Mouse (Mus musculus) 416B (cell line): ENCODE results near the gene Fam122c.
A peak's percentile ranks its signal among the peaks of the same experiment; 100 is the strongest.
"Not testable (repeated sequence)": the region's sequence is repeated elsewhere in the genome, so short reads cannot be mapped to it uniquely, and the experiment has no call there.

Experiments
- DNase-seq: peaks from one replicate; pipeline ENCODE4 v3.0.0; 2011; ENCODE audit warnings: low read depth

Gene Fam122c

GRCm38 (mm10) chrX:53273124-53273523, at the start of gene Fam122c:
TSS of gene Fam122c (plus strand) at chrX:53273424.
- no peak for DNase-seq

GRCm38 (mm10) chrX:53224353-53224944, 48.8 kb upstream of the Fam122c start:
- no peak for DNase-seq

- no peak for DNase-seq
These were observed 41.3 kb upstream of the Fam122c start for GRCm38 (mm10) chrX:53231965-53232364.

- DNase-seq = peak; percentile 85
These were observed 39.5 kb upstream of the Fam122c start for GRCm38 (mm10) chrX:53233689-53234088.

- DNase-seq = no peak
These were observed 36.8 kb upstream of the Fam122c start for GRCm38 (mm10) chrX:53236404-53236803.

- peak; percentile 58 for DNase-seq
These were observed 35.3 kb upstream of the Fam122c start for GRCm38 (mm10) chrX:53237971-53238370.

- peak; percentile 47 for DNase-seq
These were observed 33.2 kb upstream of the Fam122c start, which contains the start of gene Plac1 for GRCm38 (mm10) chrX:53240011-53240410. TSS of gene Plac1 (minus strand) at chrX:53240111.

GRCm38 (mm10) chrX:53255195-53255594, 18.0 kb upstream of the Fam122c start:
- peak; percentile 19 for DNase-seq

- DNase-seq = peak; percentile 66
These were observed 7.0 kb upstream of the Fam122c start for GRCm38 (mm10) chrX:53266186-53266585.

- peak; percentile 87 for DNase-seq
These were observed 4.4 kb upstream of the Fam122c start for GRCm38 (mm10) chrX:53268856-53269255.

GRCm38 (mm10) chrX:53269289-53270062, 3.7 kb upstream of the Fam122c start, which contains the start of gene Fam122b:
TSS of gene Fam122b (minus strand) at chrX:53269805.
- peak; percentile 92 for DNase-seq

- no peak for DNase-seq
These were observed 3.2 kb upstream of the Fam122c start for GRCm38 (mm10) chrX:53270063-53270432.

- not testable (repeated sequence) for DNase-seq
These were observed 1.6 kb upstream of the Fam122c start for GRCm38 (mm10) chrX:53271628-53272027.

GRCm38 (mm10) chrX:53287924-53288323, 14.7 kb downstream of the Fam122c start:
- no peak for DNase-seq

GRCm38 (mm10) chrX:53320564-53320963, 47.3 kb downstream of the Fam122c start:
- peak; percentile 77 for DNase-seq

- DNase-seq = peak; percentile 19
These were observed 47.9 kb downstream of the Fam122c start for GRCm38 (mm10) chrX:53321111-53321510.

GRCm38 (mm10) chrX:53330396-53330795, 57.2 kb downstream of the Fam122c start:
- DNase-seq = no peak

GRCm38 (mm10) chrX:53337355-53337754, 64.1 kb downstream of the Fam122c start:
- DNase-seq = peak; percentile 53

- DNase-seq = peak; percentile 58
These were observed 68.3 kb downstream of the Fam122c start for GRCm38 (mm10) chrX:53341531-53341930.

- DNase-seq = no peak
These were observed 75.2 kb downstream of the Fam122c start for GRCm38 (mm10) chrX:53348374-53348773.

- no peak for DNase-seq
These were observed 91.6 kb downstream of the Fam122c start for GRCm38 (mm10) chrX:53364668-53365383.

- peak; percentile 75 for DNase-seq
These were observed 96.5 kb downstream of the Fam122c start for GRCm38 (mm10) chrX:53369534-53370365.
